Mouse (Mus musculus) lung, postnatal 0 days (tissue): ENCODE results near the gene Mrnip. TPM values are rescaled to one million over a fixed set of nuclear protein-coding genes. Genes with fewer than 3 reads are reported as not detected.
"Not testable (repeated sequence)": the region's sequence is repeated elsewhere in the genome, so short reads cannot be mapped to it uniquely, and the experiment has no call there.

Experiments used
- ATAC-seq: fragments of 200-750 bp; cut with Nextera tagmentation; 2 replicates; pipeline ENCODE4 v1.8.0; 2017; ENCODE audit warnings: moderate library complexity
- DNase-seq: peaks from one replicate; pipeline ENCODE4 v3.0.0-alpha.2; 2016; ENCODE audit warnings: low spot score
- H3K27ac ChIP-seq: fragments of 300-500 bp; sonication (generic); 2 replicates; pipeline ENCODE4 v1.5.1; 2014; ENCODE audit warnings: antibody characterized with exemption, mild to moderate bottlenecking, low read length, mixed read lengths
- H3K27me3 ChIP-seq: fragments of 300-500 bp; sonication (generic); replicated peaks from 2 replicates; pipeline ENCODE4 v1.6.1; 2014; ENCODE audit warnings: low read length, mixed read lengths; ENCODE audit not compliant: insufficient read depth
- H3K36me3 ChIP-seq: fragments of 300-500 bp; sonication (generic); 2 replicates; pipeline ENCODE4 v1.6.1; 2014; ENCODE audit warnings: low read length, mixed read lengths; ENCODE audit not compliant: insufficient read depth
- H3K4me1 ChIP-seq: fragments of 300-500 bp; sonication (generic); 2 replicates; pipeline ENCODE4 v1.6.1; 2014; ENCODE audit warnings: antibody characterized with exemption, low read depth, low read length, mixed read lengths; ENCODE audit not compliant: insufficient read depth
- H3K4me2 ChIP-seq: fragments of 300-500 bp; sonication (generic); replicated peaks from 2 replicates; pipeline ENCODE4 v1.6.1; 2014; ENCODE audit warnings: low read depth, mild to moderate bottlenecking, low read length, moderate library complexity, mixed read lengths
- H3K4me3 ChIP-seq: fragments of 300-500 bp; sonication (generic); 2 replicates; pipeline ENCODE4 v1.5.1; 2014; ENCODE audit warnings: low read depth, low read length
- H3K9ac ChIP-seq: fragments of 300-500 bp; sonication (generic); replicated peaks from 2 replicates; pipeline ENCODE4 v1.6.1; 2014; ENCODE audit warnings: low read depth, mild to moderate bottlenecking
- H3K9me3 ChIP-seq: fragments of 300-500 bp; sonication (generic); 2 replicates; pipeline ENCODE4 v1.6.1; 2016; ENCODE audit warnings: low read length, mixed read lengths
- CTCF ChIP-seq: IDR thresholded peaks from 2 replicates; pipeline ENCODE4 v1.5.1; 2016; ENCODE audit warnings: antibody characterized with exemption, mild to moderate bottlenecking
- EP300 ChIP-seq: IDR thresholded peaks from 2 replicates; pipeline ENCODE4 v1.6.1; 2016; ENCODE audit warnings: antibody characterized with exemption, mild to moderate bottlenecking, control low read depth
- WGBS: fragments of 180-500 bp; shearing (Covaris S2); extraction: QIAGEN DNeasy Blood & Tissue Kit; methylation state at CpG from one replicate; pipeline ENCODE4 v1.1.7; 2014; 5-methylcytosine and 5-hydroxymethylcytosine counted together
- polyA plus RNA-seq: library from polyadenylated mRNA; unstranded; fragments of >200 nt; fragmentation: Nextera tagmentation; extraction: Ambion mirVana; gene quantifications from 2 replicates; pipeline ENCODE4 v1.2.1, GENCODE M21; 2015

Mrnip gene
- 6.9 and 9.0 TPM in 2 replicates for polyA plus RNA-seq

DNA sequence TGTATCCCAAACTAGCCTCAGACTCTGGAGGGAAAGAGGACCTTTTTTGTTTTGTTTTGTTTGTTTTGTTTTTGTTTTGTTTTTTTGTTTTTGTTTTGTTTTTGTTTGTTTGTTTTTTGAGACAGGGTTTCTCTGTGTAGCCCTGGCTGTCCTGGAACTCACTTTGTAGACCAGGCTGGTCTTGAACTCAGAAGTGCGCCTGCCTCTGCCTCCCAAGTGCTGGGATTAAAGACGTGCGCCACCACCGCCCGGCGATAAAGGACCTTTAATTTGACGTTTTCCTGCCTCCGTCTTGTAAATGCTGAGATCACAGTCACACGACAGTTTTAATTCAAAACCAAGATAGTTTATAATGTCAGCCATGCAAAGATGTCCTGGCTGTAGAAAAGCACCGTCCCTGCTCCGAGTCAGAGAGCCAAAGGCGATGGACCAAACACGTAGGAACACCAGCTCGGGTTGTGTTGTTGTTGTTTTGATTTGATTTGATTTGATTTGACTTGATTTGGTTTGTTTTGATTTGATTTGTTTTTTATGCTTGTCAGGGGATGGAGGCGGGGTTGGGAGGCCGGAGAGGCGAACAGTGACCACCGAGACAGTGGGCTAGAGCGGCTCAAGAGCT lies at the start of gene Mrnip:
Gene Mrnip, plus strand, starts transcription at position 334 of the 619 bp plus-strand sequence.
- H3K4me1 ChIP-seq, H3K36me3 ChIP-seq, DNase-seq, H3K27me3 ChIP-seq, H3K9me3 ChIP-seq: not testable (repeated sequence)
- Histone ChIP-seq H3K4me3 (peak within 1 kb of the TSS; percentile 57), H3K4me2 (peak within 1 kb of the TSS; percentile 91), H3K9ac (peak within 1 kb of the TSS; percentile 69), H3K27ac (peak within 1 kb of the TSS; percentile 57)
- ATAC-seq = peak; percentile 34
- 3% methylated on average over 19 of the region's 19 CpGs for WGBS

DNA sequence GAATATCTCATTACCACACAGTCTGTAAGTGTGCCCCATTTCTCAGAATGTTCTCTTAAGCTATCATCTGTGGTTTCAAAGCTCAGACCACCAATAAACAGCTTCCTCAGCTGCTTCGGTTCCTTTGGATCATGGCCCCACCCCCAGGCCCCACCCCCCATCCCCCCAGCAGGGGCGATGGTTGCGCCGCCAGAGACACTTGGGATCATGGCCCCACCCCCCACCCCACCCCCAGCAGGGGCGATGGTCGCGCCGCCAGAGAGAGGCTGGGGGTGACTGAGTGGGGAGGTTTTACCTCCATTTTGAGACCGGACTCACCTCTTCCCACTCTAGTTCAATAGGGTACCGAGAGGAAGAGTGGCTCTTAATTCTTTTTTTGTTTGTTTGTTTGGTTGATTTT lies 46.5 kb upstream of the Mrnip start:
- Histone ChIP-seq H3K9ac (no peak overlapping the region), H3K4me3 (no peak overlapping the region)

DNA sequence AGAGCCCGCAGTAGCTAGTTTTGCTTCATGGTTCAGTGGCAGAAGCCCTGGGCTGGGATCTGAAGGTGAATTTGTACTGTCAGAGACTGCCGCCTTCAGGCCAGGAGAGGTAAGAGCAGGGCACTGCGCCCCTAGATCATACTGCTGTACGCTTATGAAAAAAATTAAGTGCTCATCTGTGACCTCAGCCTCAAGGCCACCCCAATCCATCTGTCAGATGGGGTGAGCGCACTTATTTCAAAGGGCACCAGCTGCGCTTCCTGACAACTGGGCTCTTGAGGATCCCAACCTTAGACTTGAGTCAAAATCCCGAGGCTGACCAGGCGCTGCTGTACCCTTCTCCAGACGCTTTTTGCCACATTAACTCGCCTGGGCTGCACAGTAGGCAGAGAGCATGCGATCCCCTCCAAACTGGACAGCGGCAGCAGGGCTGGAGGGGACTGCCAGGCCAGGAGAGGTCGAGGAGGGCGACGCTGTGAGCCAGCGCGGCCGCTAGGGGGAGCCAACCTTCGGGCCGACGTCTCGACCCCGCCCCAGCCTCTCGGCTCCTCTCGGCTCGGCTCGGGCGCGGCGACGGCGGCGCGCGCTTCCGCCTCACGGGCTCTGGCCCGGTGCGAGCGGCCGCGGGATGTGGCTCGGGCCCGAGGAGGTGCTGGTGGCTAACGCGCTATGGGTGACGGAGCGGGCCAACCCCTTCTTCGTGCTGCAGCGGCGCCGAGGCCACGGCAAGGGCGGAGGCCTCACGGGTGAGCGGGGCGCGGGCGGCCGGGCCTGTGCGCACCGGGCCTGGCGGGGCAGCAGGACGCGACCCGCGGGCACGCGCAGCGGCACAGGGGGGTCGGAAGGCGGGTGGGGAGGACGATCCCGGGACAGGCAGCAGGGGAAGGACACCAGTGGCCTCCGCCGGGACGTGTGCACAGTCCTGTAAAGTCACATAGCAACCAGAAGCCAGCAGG lies 43.2 kb upstream of the Mrnip start, which contains the start of gene Tbc1d9b:
Gene Tbc1d9b, plus strand, starts transcription at position 586 of the 956 bp plus-strand sequence.
- peak within 1 kb of the TSS; percentile 92 for H3K4me2 ChIP-seq
- peak; percentile 95 for ATAC-seq

More for the DNA sequence above, 46.5 kb upstream of the Mrnip start:
- H3K27ac ChIP-seq = no peak overlapping the region
- no peak for DNase-seq
- H3K4me2 ChIP-seq = 0 out of 2 replicates have a peak overlapping the region, but pooled peaks have one; percentile 14
- H3K27me3 ChIP-seq = no peaks in the 10 kb centered on the region
- no peaks in the 10 kb centered on the region for H3K9me3 ChIP-seq
- WGBS = 8% methylated on average over 10 of the region's 10 CpGs
- ATAC-seq = no peak
- H3K4me1 ChIP-seq = peaks cover 5% of the 10 kb centered on the region; the same call in 1 of the 2 replicates
- no peak for TF ChIP-seq CTCF
- no peak for TF ChIP-seq EP300
- H3K36me3 ChIP-seq = no peaks in the 10 kb centered on the region

DNA sequence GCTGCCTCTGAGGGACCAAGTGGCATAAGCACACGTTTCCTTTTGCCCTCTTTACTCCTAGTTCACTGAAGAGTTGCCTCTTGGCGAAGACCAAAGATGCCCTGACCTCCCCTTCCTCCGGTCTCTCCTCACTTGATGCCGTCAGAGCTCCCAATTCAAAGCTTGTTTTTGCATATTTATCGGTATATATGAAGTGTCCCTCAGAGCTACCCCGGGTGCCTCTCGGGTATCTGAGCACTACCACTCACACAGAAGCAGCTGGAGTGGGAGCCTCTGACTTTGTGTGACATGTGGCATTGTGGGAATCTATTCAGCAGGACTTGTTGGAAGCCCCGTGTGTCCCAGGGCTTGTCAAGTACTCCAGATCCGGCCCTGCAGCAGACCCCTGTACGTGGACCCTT lies 42.4 kb upstream of the Mrnip start:
- peak overlapping the region; percentile 98 for H3K9ac ChIP-seq
- ATAC-seq (no peak), DNase-seq (peak; percentile 44)
- no peaks in the 10 kb centered on the region for H3K27me3 ChIP-seq
- H3K4me1 ChIP-seq = peaks cover 8% of the 10 kb centered on the region; the same call in 1 of the 2 replicates
- peak overlapping the region; percentile 92 for H3K4me2 ChIP-seq
- no peaks in the 10 kb centered on the region for H3K9me3 ChIP-seq
- H3K36me3 ChIP-seq = 0 out of 2 replicates have a peak, but pooled peaks cover 7% of the 10 kb centered on the region
- peak overlapping the region; percentile 82 for H3K27ac ChIP-seq
- H3K4me3 ChIP-seq = peak overlapping the region; percentile 90
- WGBS = 6% methylated on average over 10 of the region's 10 CpGs
- TF ChIP-seq EP300 (no peak), CTCF (no peak)

More for the DNA sequence above, 43.2 kb upstream of the Mrnip start, which contains the start of gene Tbc1d9b:
- peaks cover 8% of the 10 kb centered on the region; the same call in 1 of the 2 replicates for H3K4me1 ChIP-seq
- H3K4me3 ChIP-seq = peak within 1 kb of the TSS; percentile 90
- no peaks in the 10 kb centered on the region for H3K9me3 ChIP-seq
- under 1% methylated on average over 61 of the region's 77 CpGs for WGBS
- peak within 1 kb of the TSS; percentile 82 for H3K27ac ChIP-seq
- TF ChIP-seq EP300 = no peak
- TF ChIP-seq CTCF = peak; percentile 87
- peak; percentile 97 for DNase-seq
- H3K36me3 ChIP-seq = no peaks in the 10 kb centered on the region
- no peaks in the 10 kb centered on the region for H3K27me3 ChIP-seq
- peak within 1 kb of the TSS; percentile 98 for H3K9ac ChIP-seq

DNA sequence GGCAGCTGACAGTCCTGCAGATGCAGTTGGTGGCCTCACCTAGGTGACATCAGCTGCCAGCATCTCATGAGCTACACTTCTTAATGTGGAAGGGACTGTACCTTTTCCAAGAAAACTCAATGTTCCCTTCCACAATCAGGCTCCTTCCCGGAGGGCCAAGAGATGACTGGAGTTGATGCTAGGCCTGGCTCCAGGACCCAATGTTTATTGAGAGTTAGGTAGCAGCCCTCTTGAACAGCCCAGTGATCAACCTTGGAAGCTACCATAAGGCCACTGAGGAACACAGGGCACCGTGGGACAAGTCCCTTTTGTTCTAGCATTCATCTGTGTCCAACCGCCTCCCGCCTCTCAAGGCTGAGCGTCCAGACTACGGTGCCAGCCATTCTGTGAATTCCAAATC lies 42.0 kb upstream of the Mrnip start:
- WGBS = 76% methylated on average over 6 of the region's 6 CpGs
- Histone ChIP-seq H3K9ac (peak overlapping the region; percentile 98), H3K27ac (peak overlapping the region; percentile 82), H3K4me1 (peaks cover 8% of the 10 kb centered on the region; the same call in 1 of the 2 replicates), H3K9me3 (no peaks in the 10 kb centered on the region), H3K4me3 (peak overlapping the region; percentile 90), H3K36me3 (peaks cover 9% of the 10 kb centered on the region; the same call in 1 of the 2 replicates), H3K27me3 (no peaks in the 10 kb centered on the region), H3K4me2 (peak overlapping the region; percentile 92)
- ATAC-seq = no peak
- DNase-seq = no peak
- TF ChIP-seq CTCF (no peak), EP300 (no peak)
